Mouse (Mus musculus) induced T-regulatory cell, adult 2 months (primary cell): ENCODE results near the gene Sipa1l2.

ENCODE experiments used
- DNase-seq: peaks from one replicate; pipeline ENCODE4 v3.0.0-alpha.2; 2012; ENCODE audit warnings: low read depth

The Sipa1l2 gene

GRCm38 (mm10) chr8:125512561-125512960 lies 57.0 kb downstream of the Sipa1l2 start:
- DNase-seq = no peak

- DNase-seq = no peak
Measured at GRCm38 (mm10) chr8:125510861-125511668, 58.5 kb downstream of the Sipa1l2 start.

- no peak for DNase-seq
Measured at GRCm38 (mm10) chr8:125509776-125510175, 59.8 kb downstream of the Sipa1l2 start.

- DNase-seq = no peak
Measured at GRCm38 (mm10) chr8:125509175-125509574, 60.4 kb downstream of the Sipa1l2 start.

- no peak for DNase-seq
Measured at GRCm38 (mm10) chr8:125507291-125507690, 62.3 kb downstream of the Sipa1l2 start.

- no peak for DNase-seq
Measured at GRCm38 (mm10) chr8:125504605-125505257, 64.9 kb downstream of the Sipa1l2 start.

- no peak for DNase-seq
Measured at GRCm38 (mm10) chr8:125503808-125504207, 65.8 kb downstream of the Sipa1l2 start.

- DNase-seq = no peak
Measured at GRCm38 (mm10) chr8:125502828-125503227, 66.8 kb downstream of the Sipa1l2 start.

GRCm38 (mm10) chr8:125500005-125500404 lies 69.6 kb downstream of the Sipa1l2 start:
- no peak for DNase-seq

GRCm38 (mm10) chr8:125498508-125498907 lies 71.1 kb downstream of the Sipa1l2 start:
- no peak for DNase-seq

GRCm38 (mm10) chr8:125495545-125495944 lies 74.1 kb downstream of the Sipa1l2 start:
- DNase-seq = no peak

- no peak for DNase-seq
Measured at GRCm38 (mm10) chr8:125493254-125493815, 76.3 kb downstream of the Sipa1l2 start.

- no peak for DNase-seq
Measured at GRCm38 (mm10) chr8:125492416-125492815, 77.2 kb downstream of the Sipa1l2 start.

GRCm38 (mm10) chr8:125488747-125489146 lies 80.9 kb downstream of the Sipa1l2 start:
- no peak for DNase-seq

- no peak for DNase-seq
Measured at GRCm38 (mm10) chr8:125485715-125486114, 83.9 kb downstream of the Sipa1l2 start.

- DNase-seq = no peak
Measured at GRCm38 (mm10) chr8:125484530-125485196, 84.9 kb downstream of the Sipa1l2 start.

GRCm38 (mm10) chr8:125482491-125483096 lies 87.0 kb downstream of the Sipa1l2 start:
- no peak for DNase-seq

- no peak for DNase-seq
Measured at GRCm38 (mm10) chr8:125474876-125475275, 94.7 kb downstream of the Sipa1l2 start.

- no peak for DNase-seq
Measured at GRCm38 (mm10) chr8:125471374-125471773, 98.2 kb downstream of the Sipa1l2 start.

- DNase-seq = no peak
Measured at GRCm38 (mm10) chr8:125465156-125465821, 104.3 kb downstream of the Sipa1l2 start.

- no peak for DNase-seq
Measured at GRCm38 (mm10) chr8:125462901-125463300, 106.7 kb downstream of the Sipa1l2 start.

GRCm38 (mm10) chr8:125461504-125461903 lies 108.1 kb downstream of the Sipa1l2 start:
- peak; percentile 64 for DNase-seq
